Mouse (Mus musculus) hindbrain, postnatal 0 days (tissue): Measurements from ENCODE around the gene Fbrs. TPM values are rescaled to one million over a fixed set of nuclear protein-coding genes. Genes with fewer than 3 reads are reported as not detected.

Experiments used
- ATAC-seq: fragments of 200-750 bp; cut with Nextera tagmentation; 2 replicates; pipeline ENCODE4 v1.8.0; 2017; ENCODE audit warnings: mild to moderate bottlenecking, moderate TSS enrichment, moderate library complexity
- DNase-seq: peaks from one replicate; pipeline ENCODE4 v3.0.0-alpha.2; 2015; ENCODE audit warnings: low spot score
- H3K27ac ChIP-seq: fragments of 300-500 bp; sonication (generic); 2 replicates; pipeline ENCODE4 v1.5.1; 2014; ENCODE audit warnings: mild to moderate bottlenecking
- H3K27me3 ChIP-seq: fragments of 300-500 bp; sonication (generic); 2 replicates; pipeline ENCODE4 v1.6.1; 2014; ENCODE audit warnings: low read length, mixed read lengths; ENCODE audit not compliant: insufficient read depth
- H3K36me3 ChIP-seq: fragments of 300-500 bp; sonication (generic); 2 replicates; pipeline ENCODE4 v1.6.1; 2014; ENCODE audit warnings: low read length, mixed read lengths; ENCODE audit not compliant: insufficient read depth
- H3K4me1 ChIP-seq: fragments of 300-500 bp; sonication (generic); 2 replicates; pipeline ENCODE4 v1.6.1; 2014; ENCODE audit warnings: antibody characterized with exemption, low read length, mixed read lengths; ENCODE audit not compliant: insufficient read depth
- H3K4me2 ChIP-seq: fragments of 300-500 bp; sonication (generic); 2 replicates; pipeline ENCODE4 v1.6.1; 2014; ENCODE audit warnings: low read depth, mild to moderate bottlenecking, low read length, moderate library complexity, mixed read lengths
- H3K4me3 ChIP-seq: fragments of 300-500 bp; sonication (generic); 2 replicates; pipeline ENCODE4 v1.5.1; 2014; ENCODE audit warnings: low read length
- H3K9ac ChIP-seq: fragments of 300-500 bp; sonication (generic); replicated peaks from 2 replicates; pipeline ENCODE4 v1.6.1; 2014; ENCODE audit warnings: mild to moderate bottlenecking, low read length, moderate library complexity, mixed read lengths
- H3K9me3 ChIP-seq: fragments of 300-500 bp; sonication (generic); 2 replicates; pipeline ENCODE4 v1.6.1; 2016; ENCODE audit warnings: low read length, mixed read lengths
- CTCF ChIP-seq: IDR thresholded peaks from 2 replicates; pipeline ENCODE4 v1.5.1; 2016; ENCODE audit warnings: antibody characterized with exemption, control low read depth, low read depth
- WGBS: fragments of 180-500 bp; shearing (Covaris S2); extraction: QIAGEN DNeasy Blood & Tissue Kit; methylation state at CpG from one replicate; pipeline ENCODE4 v1.1.7; 2014; 5-methylcytosine and 5-hydroxymethylcytosine counted together
- polyA plus RNA-seq: library from polyadenylated mRNA; unstranded; fragments of >200 nt; fragmentation: Nextera tagmentation; extraction: Ambion mirVana; gene quantifications from 2 replicates; pipeline ENCODE4 v1.2.1, GENCODE M21; 2015
- total RNA-seq: library from RNA; depleted of rRNA; stranded (reverse); fragments of >200 nt; gene quantifications from 2 replicates; pipeline ENCODE4 v1.2.3, GENCODE M21; 2014

The Fbrs gene
- total and polyA plus RNA-seq, 2 experiments from 2014 or later: 10.4 to 36.6 TPM

- peaks cover 17% of the 10 kb centered on the region; the same call in 1 of the 2 replicates for H3K4me1 ChIP-seq
- WGBS: 94% methylated on average over 11 of the region's 11 CpGs
- H3K9me3 ChIP-seq: no peaks in the 10 kb centered on the region
- no peak for TF ChIP-seq CTCF
- no peak for ATAC-seq
- H3K9ac ChIP-seq: no peak overlapping the region
- H3K4me2 ChIP-seq: no peak overlapping the region
- H3K36me3 ChIP-seq: peaks cover 28% of the 10 kb centered on the region
- no peak overlapping the region for H3K4me3 ChIP-seq
- no peaks in the 10 kb centered on the region for H3K27me3 ChIP-seq
- H3K27ac ChIP-seq: no peak overlapping the region
- DNase-seq: no peak
Observed at GRCm38 (mm10) chr7:127475186-127475740, 3.7 kb upstream of the Fbrs start.

DNA sequence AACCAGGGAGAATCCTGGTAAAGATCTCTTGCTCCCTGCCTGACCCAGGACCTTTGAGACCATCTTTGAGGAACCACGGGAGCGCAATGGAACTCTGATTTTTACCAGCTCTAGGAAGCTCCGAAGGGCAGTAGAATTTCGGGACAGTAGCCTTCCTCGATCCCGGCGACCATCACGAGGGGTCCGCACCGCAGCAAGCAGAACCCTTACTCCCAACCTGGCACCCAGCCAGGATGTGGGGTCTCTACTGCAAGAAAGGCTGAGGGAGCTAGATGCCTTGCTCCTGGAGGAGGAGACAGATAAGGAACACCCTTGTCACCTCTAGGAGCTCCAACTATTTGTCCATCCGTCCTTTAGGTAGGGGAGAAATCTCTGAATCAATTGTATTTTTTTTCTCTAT is 2.7 kb upstream of the Fbrs start:
- no peak overlapping the region for H3K27ac ChIP-seq
- TF ChIP-seq CTCF: no peak
- DNase-seq (no peak), ATAC-seq (no peak)
- H3K4me2 ChIP-seq: no peak overlapping the region
- peaks cover 24% of the 10 kb centered on the region for H3K4me1 ChIP-seq
- H3K36me3 ChIP-seq: peaks cover 33% of the 10 kb centered on the region
- no peaks in the 10 kb centered on the region for H3K27me3 ChIP-seq
- no peaks in the 10 kb centered on the region for H3K9me3 ChIP-seq
- 93% methylated on average over 11 of the region's 11 CpGs for whole genome bisulfite sequencing
- H3K9ac ChIP-seq: no peak overlapping the region
- H3K4me3 ChIP-seq: no peak overlapping the region

DNA sequence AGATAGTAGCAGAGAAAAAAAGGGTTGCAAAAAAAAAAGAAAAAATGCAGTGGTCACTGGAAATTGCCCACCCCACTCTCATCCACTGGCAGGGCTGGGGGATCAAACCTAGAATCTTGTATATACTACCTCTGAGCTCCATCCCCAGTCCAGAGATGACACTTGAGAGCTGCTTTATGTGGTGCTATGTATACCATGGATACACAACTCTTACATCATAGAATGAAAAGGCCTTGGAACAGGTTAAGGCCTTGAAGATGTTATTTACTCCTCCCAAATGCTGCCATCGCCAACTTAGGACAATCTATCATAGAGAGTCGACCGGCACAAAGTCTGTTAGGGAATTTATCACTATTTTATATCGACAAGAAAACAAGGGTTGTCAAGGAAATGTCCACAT is 2.1 kb upstream of the Fbrs start:
- Histone ChIP-seq H3K27me3 (no peaks in the 10 kb centered on the region), H3K9me3 (no peaks in the 10 kb centered on the region), H3K4me2 (peak overlapping the region; percentile 94), H3K4me3 (peak overlapping the region; percentile 89), H3K36me3 (peaks cover 33% of the 10 kb centered on the region), H3K4me1 (peaks cover 24% of the 10 kb centered on the region), H3K9ac (0 out of 2 replicates have a peak overlapping the region, but pooled peaks have one; percentile 97), H3K27ac (peak overlapping the region; percentile 98)
- 83% methylated on average over 4 of the region's 4 CpGs for WGBS
- no peak for ATAC-seq
- no peak for TF ChIP-seq CTCF
- DNase-seq: no peak

DNA sequence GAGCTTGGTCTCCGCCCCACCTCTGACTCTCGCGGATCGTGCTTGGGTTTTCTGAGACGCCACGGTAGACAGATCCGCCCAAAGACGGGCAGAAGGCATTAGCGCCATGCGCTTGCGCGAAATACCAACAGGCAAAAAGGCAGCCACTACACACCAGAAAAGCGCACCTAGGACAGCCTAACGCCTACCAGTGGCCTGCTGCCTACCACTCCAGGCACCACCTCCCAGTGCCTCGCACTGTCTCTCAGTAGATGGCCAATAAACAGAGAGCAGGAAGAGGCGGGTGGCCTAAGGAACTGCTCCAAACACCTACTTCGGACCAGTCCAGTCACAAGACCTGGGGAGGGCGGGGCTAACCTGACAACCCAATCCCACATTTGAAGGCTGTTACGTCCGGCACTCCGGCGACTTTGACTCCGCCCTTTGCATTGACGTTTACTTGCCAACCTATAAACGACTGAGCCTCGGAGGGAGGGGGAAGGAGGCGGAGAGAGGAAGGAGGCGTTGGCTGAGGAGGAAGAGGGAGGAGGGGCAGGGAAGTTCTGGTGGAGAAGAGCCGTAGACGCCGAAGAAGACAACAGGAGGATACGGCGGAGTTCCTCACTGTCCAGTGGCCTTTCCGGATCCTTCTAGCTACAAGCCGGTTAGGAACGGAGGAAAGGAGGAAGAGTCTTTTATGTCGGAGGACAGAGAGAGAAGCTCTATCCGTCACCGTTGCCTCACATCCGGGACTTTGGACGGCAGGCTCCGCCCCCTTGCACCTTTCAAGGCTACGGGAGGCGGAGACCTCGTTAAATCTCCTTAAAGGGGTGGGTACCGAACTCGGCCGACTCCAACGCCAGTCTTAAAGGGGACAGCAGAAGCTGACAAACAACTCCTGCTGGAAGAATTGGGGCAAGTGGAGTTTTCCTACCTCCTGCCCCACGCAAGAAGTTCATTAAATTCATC is 1.0 kb upstream of the Fbrs start:
- H3K4me1 ChIP-seq: peaks cover 20% of the 10 kb centered on the region
- peak overlapping the region; percentile 97 for H3K9ac ChIP-seq
- under 1% methylated on average over 50 of the region's 50 CpGs for WGBS
- ATAC-seq: peak; percentile 94
- peaks cover 43% of the 10 kb centered on the region for H3K36me3 ChIP-seq
- H3K27me3 ChIP-seq: no peaks in the 10 kb centered on the region
- H3K4me2 ChIP-seq: peak overlapping the region; percentile 94
- H3K9me3 ChIP-seq: no peaks in the 10 kb centered on the region
- peak overlapping the region; percentile 98 for H3K27ac ChIP-seq
- peak; percentile 99 for DNase-seq
- peak; percentile 48 for TF ChIP-seq CTCF
- H3K4me3 ChIP-seq: peak overlapping the region; percentile 89

DNA sequence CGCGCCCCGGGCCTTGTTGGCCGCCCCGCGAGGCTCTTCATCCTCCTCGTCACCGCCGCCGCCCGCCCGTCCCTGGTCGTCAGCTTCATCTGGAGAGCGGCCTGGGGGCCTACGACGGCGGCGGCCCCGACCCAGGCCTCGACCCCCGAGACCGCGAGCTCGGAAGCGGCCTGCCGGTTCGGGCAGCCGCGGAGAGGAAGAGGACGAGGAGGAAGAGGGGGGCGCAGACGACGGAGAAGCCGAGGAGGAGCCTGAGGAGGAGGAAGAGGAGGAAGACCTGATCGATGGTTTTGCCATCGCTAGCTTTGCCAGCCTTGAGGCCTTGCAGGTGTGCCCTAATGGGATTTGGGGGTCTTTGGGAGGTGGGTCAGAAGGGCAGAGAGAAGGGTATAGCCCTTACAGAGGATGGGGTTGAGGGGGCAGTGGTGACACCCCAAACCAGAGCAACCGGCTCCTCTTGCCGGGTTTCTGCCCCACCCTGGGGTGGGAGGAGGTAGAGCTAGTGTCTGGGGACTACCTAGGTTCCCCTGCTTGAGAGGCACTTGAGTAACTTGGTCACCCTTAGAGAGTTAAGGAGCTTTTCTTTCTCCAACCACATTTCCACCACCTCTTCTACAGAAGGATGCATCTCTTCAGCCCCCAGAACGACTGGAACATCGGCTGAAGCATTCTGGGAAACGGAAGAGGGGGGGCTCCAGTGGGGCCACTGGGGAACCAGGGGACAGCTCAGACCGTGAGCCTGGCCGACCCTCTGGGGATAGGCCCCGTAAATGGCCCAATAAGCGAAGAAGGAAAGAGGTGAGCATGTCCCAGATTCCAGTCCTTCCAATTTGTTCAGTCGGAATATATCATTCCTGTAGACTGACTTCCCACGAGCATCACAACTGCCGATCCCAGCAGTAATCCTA is 573 bp downstream of the Fbrs start:
- ATAC-seq: no peak

DNA sequence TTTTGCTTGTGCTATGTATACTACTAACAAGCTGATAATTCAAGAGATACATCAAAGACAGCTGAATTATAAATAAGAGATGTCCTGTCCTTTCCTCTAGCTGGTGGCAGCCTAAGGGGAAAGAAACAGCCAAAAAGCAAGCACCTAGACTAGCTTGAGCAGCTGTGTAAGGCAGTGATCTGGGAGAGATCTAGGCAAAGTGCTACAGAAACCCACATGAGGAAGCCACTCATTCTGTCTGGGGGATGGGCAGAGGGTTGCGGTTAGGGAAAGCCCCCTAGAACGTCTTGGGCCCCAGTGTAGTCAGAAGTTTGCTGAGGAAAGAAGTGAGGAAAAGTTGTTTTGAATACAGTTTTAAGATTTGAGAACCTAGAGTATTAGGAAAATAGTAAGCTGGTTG is 1.3 kb downstream of the Fbrs start:
- peaks cover 46% of the 10 kb centered on the region for H3K36me3 ChIP-seq
- WGBS: 61% methylated on average over 2 of the region's 2 CpGs
- no peaks in the 10 kb centered on the region for H3K9me3 ChIP-seq

More for the DNA sequence above, 573 bp downstream of the Fbrs start:
- Histone ChIP-seq H3K4me1 (peaks cover 20% of the 10 kb centered on the region), H3K27me3 (no peaks in the 10 kb centered on the region), H3K9me3 (no peaks in the 10 kb centered on the region), H3K36me3 (peaks cover 46% of the 10 kb centered on the region), H3K9ac (peak overlapping the region; percentile 97), H3K4me3 (peak overlapping the region; percentile 89), H3K27ac (peak overlapping the region; percentile 98), H3K4me2 (peak overlapping the region; percentile 94)
- DNase-seq: peak; percentile 27
- no peak for TF ChIP-seq CTCF
- WGBS: 2% methylated on average over 47 of the region's 48 CpGs

More for the DNA sequence above, 1.3 kb downstream of the Fbrs start:
- DNase-seq (no peak), ATAC-seq (no peak)
- peak overlapping the region; percentile 89 for H3K4me3 ChIP-seq
- TF ChIP-seq CTCF: no peak
- no peak overlapping the region for H3K27ac ChIP-seq
- H3K4me2 ChIP-seq: peak overlapping the region; percentile 94
- H3K27me3 ChIP-seq: no peaks in the 10 kb centered on the region
- H3K9ac ChIP-seq: peak overlapping the region; percentile 97
- H3K4me1 ChIP-seq: peaks cover 20% of the 10 kb centered on the region
